Mouse (Mus musculus) erythroid progenitor cell, adult 5-6 weeks (primary cell): ENCODE results near the gene Hoxd3. TPM values are rescaled to one million over a fixed set of nuclear protein-coding genes. Genes with fewer than 3 reads are reported as not detected.

ENCODE experiments used
- ATAC-seq: replicated peaks from 2 replicates; pipeline ENCODE4 v1.8.0; 2016; ENCODE audit warnings: moderate number of reproducible peaks, mild to moderate bottlenecking, moderate TSS enrichment, inconsistent platforms; ENCODE audit not compliant: poor library complexity, low FRiP score, severe bottlenecking
- total RNA-seq, 2 experiments: library from RNA; stranded (forward) in 1 of 2; stranded (reverse) in 1 of 2; fragments of 150-400 nt in 1 of 2; fragments of 186-747, 209-891 nt in 1 of 2; gene quantifications; 2 replicates each; pipeline versions ENCODE4 v1.2.3 to v1.2.4; 2015 to 2017; ENCODE audit warnings: low replicate concordance in 2 of 2

The Hoxd3 gene
- total RNA-seq, 2 experiments from 2014 or later: not detected

DNA sequence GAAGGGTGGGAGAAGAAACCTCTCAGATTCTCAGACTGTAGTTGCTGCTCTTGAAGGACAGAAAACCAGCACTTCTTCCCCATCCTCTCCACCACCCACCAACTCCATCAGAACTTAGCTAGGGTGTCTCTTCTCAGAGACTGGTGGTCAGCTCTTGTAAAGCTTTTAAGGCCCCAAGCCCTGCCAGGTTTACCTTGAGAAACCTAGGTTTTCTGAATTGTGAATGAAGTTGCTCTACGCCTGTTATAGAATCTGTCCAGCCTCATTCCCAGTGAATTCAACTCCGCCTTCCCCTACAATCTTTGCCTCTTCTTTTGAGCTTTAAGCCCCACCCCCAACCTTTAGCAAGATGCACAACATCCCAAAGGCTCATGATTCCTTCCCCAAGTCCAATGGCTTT, 34.6 kb upstream of the Hoxd3 start:
- no peak for ATAC-seq

DNA sequence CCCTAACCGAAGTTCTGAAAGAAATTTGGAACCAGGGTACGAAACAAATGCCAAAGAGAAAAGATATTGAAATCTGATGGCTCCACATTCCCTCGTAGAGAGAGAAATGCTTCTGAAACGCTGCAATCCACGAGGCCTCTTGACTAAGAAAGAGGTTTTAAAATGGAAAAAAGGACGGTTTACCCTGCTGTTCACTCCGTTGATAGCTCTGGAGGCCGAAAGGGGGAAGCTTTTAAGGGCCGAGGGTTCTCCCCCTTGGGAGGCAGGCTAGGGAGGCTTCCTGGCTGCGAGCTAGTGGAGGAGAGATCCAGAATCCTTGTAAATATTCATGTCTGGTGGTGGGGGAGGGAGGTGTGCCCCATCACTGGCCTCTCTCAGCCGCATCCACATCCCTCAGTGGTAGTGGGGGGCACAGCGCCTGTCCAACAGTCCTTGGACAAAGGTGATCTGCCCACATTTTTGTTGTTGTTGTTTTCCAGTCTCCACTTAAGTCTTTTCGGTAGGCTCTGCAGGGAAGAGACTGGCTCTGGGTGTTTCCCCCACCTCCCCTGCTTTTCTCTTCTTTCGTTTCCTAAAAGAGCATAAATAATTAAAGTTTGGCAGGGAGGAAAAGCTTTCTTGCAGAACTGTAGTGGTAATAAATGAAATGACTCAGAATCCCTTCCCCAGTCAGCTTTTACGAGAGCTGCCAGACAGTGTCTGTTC, 32.7 kb upstream of the Hoxd3 start, which contains the start of gene Hoxd11:
TSS of gene Hoxd11 (plus strand) at position 667 of the 705 bp plus-strand sequence.
- no peak for ATAC-seq

GRCm38 (mm10) chr2:74679596-74679971, 32.1 kb upstream of the Hoxd3 start:
- no peak for ATAC-seq

- ATAC-seq: no peak
Measured at GRCm38 (mm10) chr2:74679980-74680379, 31.7 kb upstream of the Hoxd3 start.

GRCm38 (mm10) chr2:74680561-74681398, 30.9 kb upstream of the Hoxd3 start:
- ATAC-seq: no peak

DNA sequence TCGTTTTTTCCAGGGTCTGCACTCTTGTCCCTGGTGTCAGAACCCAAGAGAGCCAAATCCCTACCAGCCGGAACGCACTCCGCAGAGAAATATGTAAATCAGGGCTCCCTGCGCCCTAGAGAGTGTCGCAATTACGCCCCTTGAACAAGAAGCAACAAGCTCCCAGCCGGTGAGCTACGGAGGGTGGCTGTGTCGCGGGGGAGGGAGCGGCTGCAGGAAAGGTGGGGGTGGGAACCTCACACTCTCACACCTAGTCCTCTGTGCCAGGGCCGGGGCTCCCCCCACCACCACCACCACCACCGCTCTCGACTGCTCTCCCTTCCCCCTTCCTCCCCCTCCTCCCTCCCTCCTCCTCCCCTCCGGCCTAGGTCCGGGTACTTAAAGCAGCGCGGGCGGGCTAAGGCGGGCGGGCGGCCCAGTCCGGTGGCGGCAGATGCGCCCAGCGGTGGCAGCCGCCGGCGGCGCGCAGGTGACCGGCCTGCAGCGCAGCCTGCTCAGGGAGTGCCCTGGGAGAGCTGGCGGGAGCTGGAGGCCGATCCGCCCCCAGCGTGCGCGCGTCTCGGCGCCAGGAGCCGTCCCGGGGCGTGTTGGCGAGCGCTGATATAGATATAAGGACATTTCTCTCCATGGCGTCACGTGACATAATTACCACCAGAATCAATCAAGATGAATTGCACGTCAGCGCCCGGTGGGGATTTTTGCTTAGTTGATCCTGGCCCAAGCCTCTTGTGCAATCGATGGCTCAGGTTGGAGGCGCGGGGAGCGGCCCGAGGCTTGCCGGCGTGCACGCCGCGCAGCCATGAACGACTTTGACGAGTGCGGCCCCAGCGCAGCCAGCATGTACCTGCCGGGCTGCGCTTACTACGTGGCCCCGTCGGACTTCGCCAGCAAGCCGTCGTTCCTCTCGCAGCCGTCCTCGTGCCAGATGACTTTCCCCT, 29.9 kb upstream of the Hoxd3 start:
- ATAC-seq: no peak

GRCm38 (mm10) chr2:74682796-74683195, 28.9 kb upstream of the Hoxd3 start:
- ATAC-seq: no peak

- no peak for ATAC-seq
Measured at GRCm38 (mm10) chr2:74683471-74683951, 28.2 kb upstream of the Hoxd3 start.

- no peak for ATAC-seq
Measured at GRCm38 (mm10) chr2:74684106-74684505, 27.6 kb upstream of the Hoxd3 start.

- ATAC-seq: no peak
Measured at GRCm38 (mm10) chr2:74685059-74685603, 26.6 kb upstream of the Hoxd3 start.

GRCm38 (mm10) chr2:74686301-74686987, 25.3 kb upstream of the Hoxd3 start:
- ATAC-seq: no peak

DNA sequence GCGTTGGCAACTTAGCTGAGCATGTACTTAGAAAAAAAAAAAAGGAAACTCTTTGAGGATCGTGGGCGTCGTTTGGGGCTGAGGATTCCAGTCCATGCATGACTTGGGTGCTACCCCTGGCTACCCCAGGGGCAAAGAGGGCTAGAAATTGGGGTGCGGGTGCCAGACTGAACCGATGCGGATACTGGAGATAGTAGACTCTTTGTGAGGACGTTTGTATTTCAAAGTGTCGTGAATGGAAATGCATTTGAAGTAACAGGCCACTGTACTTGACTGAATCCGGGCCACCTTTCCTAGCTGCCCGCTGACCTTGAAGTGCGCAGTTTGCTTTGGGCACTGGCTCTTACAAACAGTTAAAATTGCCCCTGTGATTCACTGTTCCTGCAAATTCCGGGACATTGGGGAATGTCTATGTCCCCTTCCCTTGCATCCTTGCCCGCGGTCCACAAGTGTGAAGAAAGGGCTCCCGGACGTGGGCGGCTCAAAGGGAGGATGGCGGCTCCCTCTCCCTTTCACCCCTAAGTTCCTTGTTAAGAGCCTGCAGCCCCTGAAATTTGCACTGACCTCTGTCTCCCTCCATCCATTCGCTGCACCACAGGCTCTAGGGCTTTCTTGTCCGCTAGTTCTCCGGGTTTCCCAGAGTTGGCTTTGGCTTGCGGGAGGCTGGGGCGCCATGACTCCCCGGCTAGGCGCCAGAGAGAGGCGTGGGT, 24.6 kb upstream of the Hoxd3 start:
- ATAC-seq: no peak

DNA sequence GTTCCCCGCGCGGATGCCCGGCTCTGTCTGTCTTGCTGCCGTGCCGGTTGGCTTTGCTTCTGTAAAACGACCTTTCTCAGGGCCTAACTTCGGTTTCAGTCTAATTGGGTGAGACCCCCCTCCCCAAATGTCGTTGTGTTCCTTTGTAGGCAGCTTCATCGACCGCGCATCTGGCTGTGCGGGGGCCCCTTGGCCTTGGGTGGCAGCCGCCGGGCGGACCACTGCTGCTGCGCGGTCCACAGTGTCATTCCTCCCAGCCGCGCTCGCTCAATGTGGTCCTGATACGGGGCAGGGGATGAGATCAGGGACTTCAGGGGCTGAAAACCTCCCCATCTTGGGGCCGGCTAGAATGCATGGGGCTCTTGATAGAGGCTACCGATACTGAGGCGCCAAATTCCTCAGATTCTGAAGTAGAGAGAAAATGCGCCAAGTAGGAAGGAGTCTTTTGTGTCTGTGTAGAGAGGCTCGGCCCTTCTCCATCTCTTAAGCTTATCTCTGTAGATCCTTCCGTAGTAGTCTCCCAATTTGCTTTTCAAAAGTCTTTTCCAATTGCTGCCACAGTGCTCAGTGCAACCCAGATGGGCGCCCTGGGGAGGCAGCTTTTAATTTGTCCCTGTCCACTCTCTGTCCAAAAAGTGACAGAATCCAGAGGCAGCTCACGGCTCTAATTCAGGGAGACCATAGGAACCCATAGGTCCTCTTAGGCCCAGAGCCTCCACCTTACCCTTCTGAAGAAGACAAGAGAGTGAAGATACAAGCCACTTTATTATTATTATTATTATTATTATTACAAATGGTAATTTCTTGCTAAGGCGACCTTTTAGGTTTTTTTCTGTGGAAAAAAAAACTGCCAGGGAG, 23.8 kb upstream of the Hoxd3 start:
- ATAC-seq: no peak

DNA sequence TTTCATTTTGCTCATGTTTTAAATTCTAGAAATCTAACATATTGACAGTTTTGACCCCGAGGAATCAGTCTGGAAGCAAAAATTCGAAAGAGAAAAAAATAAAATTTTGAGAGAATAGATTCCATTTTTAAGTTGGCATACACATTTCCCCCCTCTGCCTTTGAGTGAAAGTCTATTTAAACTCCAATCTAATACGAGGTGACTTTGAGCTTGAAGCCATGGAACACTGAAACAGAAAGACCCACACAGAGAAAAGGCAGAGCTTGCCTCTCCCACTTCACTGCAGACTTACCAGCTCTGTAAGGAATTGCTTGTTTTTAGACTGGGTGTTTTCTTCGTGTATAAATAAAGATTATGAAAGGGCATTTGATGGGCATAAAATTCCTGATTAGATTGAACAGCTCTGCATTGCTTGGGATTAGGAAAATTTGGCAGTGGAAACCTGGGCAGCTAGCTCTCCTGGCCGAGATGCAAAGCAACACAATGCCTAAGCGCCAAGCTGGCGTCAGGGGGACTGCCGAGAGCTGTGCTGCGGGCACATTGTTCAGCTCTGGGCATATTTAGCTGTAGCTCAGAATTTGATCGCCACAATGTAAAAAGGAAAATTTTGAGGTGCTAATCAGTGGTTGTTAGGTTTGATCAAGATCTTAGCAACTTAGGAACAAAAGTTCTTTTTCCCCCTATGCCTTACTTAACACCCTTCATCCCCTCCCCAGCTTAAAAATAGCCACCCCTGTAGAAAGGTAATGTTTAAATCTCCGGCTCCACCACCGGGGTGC, 22.7 kb upstream of the Hoxd3 start:
- ATAC-seq: no peak

GRCm38 (mm10) chr2:74689574-74690337, 22.0 kb upstream of the Hoxd3 start:
- ATAC-seq: no peak

DNA sequence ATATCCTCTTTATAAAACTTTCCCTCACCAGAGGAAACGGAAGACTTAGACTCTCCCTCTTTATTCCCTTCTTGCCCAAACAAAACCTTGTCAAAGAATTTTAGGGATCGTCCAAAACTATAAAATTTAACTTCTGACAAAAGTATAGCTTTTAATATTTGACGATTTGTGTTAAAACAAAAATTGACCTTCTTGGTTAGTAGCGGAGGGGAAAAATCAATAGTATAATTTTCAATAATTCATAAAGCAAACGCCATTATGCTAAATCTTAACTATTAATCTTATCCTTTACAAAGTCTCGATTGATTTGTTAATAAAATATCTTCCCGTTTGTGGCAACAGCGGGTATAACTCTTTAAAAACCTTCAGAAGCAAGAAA, 21.4 kb upstream of the Hoxd3 start:
- ATAC-seq: no peak
